Comparison of ENCODE assay signal across 9 mouse cellular contexts in the genomic region with DNA sequence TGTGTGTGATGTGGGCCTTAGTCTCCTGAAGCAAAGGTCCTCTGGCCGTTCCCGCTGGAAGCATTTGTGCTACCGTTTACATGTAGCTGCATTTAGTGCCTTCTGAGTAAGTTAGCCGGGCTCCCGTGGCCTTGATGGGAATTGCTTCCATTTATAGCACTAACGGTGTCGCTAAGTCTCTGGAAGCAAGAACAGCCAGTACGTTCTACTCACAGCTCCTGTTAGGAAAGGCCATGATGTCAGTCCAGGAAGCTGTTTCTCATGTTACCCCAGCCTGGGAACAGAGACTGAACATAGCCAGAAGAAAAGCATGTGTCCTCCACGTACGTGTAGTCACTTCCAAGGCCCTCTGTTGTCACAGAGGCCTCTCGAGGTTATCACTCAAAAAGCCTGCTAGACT.
A peak's percentile ranks its signal among the peaks of the same experiment; 100 is the strongest.
DNase-seq lines count a peak whose midpoint lies in the region; ATAC-seq and TF ChIP-seq lines count a peak whose summit lies in the region.
"Had no signal": no experiment of that assay in that cellular context is flagged by ENCODE, and none has a peak within 500 bp of the region (broad histone marks: within the 10 kb centered on the region; RNA-seq: fewer than 3 reads in every experiment).

No protein-coding gene starts in this region.

- H3K27me3 ChIP-seq in liver, postnatal 0 days (ENCODE audit: insufficient read depth, low read length), result no peaks in the 10 kb centered on the region
- H3K27me3 ChIP-seq in liver, embryonic 11.5 days (replicated peaks; ENCODE audit: control insufficient read depth, insufficient read depth, low read length), result no peaks in the 10 kb centered on the region
- H3K27me3 ChIP-seq in heart, embryonic 15.5 days, result no peaks in the 10 kb centered on the region
- no peaks in the 10 kb centered on the region for H3K27me3 ChIP-seq in stomach, embryonic 16.5 days (ENCODE audit: control insufficient read depth, insufficient read depth, low read length)
- H3K27me3 ChIP-seq: embryonic facial prominence, embryonic 13.5 days had no signal

- peak; percentile 54 for ATAC-seq in frontal cortex, adult (ENCODE audit: low TSS enrichment)
- no peak for ATAC-seq in liver, postnatal 0 days
- ATAC-seq in liver, embryonic 11.5 days (replicated peaks; ENCODE audit: low FRiP score), result no peak
- ATAC-seq in heart, embryonic 15.5 days (replicated peaks; ENCODE audit: insufficient number of reproducible peaks, insufficient read depth, low FRiP score, low read depth), result peak; percentile 78; the same call in 1 of the 2 replicates
- peak; percentile 44; the same call in 1 of the 2 replicates for ATAC-seq in stomach, embryonic 16.5 days (ENCODE audit: insufficient read depth, low FRiP score)
- ATAC-seq in megakaryocyte progenitor cell, adult 5-6 weeks (replicated peaks; ENCODE audit: poor library complexity), result no peak

- H3K4me1 ChIP-seq in liver, postnatal 0 days (ENCODE audit: insufficient read depth), result no peaks in the 10 kb centered on the region
- no peaks in the 10 kb centered on the region for H3K4me1 ChIP-seq in liver, embryonic 11.5 days (replicated peaks; ENCODE audit: control insufficient read depth, insufficient read depth, low read length)
- H3K4me1 ChIP-seq in heart, embryonic 15.5 days (replicated peaks), result peaks cover 9% of the 10 kb centered on the region
- no peaks in the 10 kb centered on the region for H3K4me1 ChIP-seq in stomach, embryonic 16.5 days (ENCODE audit: control insufficient read depth, insufficient read depth, low read length)
- H3K4me1 ChIP-seq: embryonic facial prominence, embryonic 13.5 days had no signal

- H3K4me3 ChIP-seq in liver, postnatal 0 days (ENCODE audit: low read depth, low read length), result no peak overlapping the region
- no peak overlapping the region for H3K4me3 ChIP-seq in liver, embryonic 11.5 days (ENCODE audit: low read depth, low read length)
- H3K4me3 ChIP-seq in heart, embryonic 15.5 days, result no peak overlapping the region
- no peak overlapping the region for H3K4me3 ChIP-seq in stomach, embryonic 16.5 days (replicated peaks; ENCODE audit: low read length)
- H3K4me3 ChIP-seq: embryonic facial prominence, embryonic 13.5 days had no signal

- peak; percentile 38; the same call in 1 of the 2 replicates for TF ChIP-seq EP300 in liver, postnatal 0 days (IDR thresholded peaks at IDR 0.05; ENCODE audit: low read depth)

- H3K4me2 ChIP-seq in liver, postnatal 0 days (ENCODE audit: low read depth, low read length), result no peak overlapping the region
- H3K4me2 ChIP-seq in liver, embryonic 11.5 days, result no peak overlapping the region
- peak overlapping the region; percentile 19; the same call in 1 of the 2 replicates for H3K4me2 ChIP-seq in heart, embryonic 15.5 days
- H3K4me2 ChIP-seq in stomach, embryonic 16.5 days (ENCODE audit: low read depth, low read length), result no peak overlapping the region
- H3K4me2 ChIP-seq: embryonic facial prominence, embryonic 13.5 days had no signal

- H3K9me3 ChIP-seq in liver, postnatal 0 days (ENCODE audit: low read length), result no peaks in the 10 kb centered on the region
- H3K9me3 ChIP-seq in liver, embryonic 11.5 days (ENCODE audit: control insufficient read depth, low read length), result no peaks in the 10 kb centered on the region
- H3K9me3 ChIP-seq in heart, embryonic 15.5 days (replicated peaks), result no peaks in the 10 kb centered on the region
- 0 out of 2 replicates have a peak, but pooled peaks cover 6% of the 10 kb centered on the region for H3K9me3 ChIP-seq in stomach, embryonic 16.5 days (replicated peaks; ENCODE audit: control insufficient read depth, low read length)
- H3K9me3 ChIP-seq: embryonic facial prominence, embryonic 13.5 days had no signal

- no peak overlapping the region for H3K9ac ChIP-seq in liver, postnatal 0 days (replicated peaks)
- no peak overlapping the region for H3K9ac ChIP-seq in liver, embryonic 11.5 days (ENCODE audit: low read depth, low read length)
- H3K9ac ChIP-seq in heart, embryonic 15.5 days, result no peak overlapping the region
- no peak overlapping the region; the same call in 1 of the 2 replicates for H3K9ac ChIP-seq in stomach, embryonic 16.5 days (ENCODE audit: low read length)
- H3K9ac ChIP-seq: embryonic facial prominence, embryonic 13.5 days had no signal

- peaks cover 11% of the 10 kb centered on the region for H3K36me3 ChIP-seq in liver, postnatal 0 days (replicated peaks; ENCODE audit: insufficient read depth, low read length)
- H3K36me3 ChIP-seq in liver, embryonic 11.5 days (ENCODE audit: control insufficient read depth, insufficient read depth, low read length), result peaks cover 8% of the 10 kb centered on the region; the same call in 1 of the 2 replicates
- peaks cover 23% of the 10 kb centered on the region for H3K36me3 ChIP-seq in heart, embryonic 15.5 days
- peaks cover 14% of the 10 kb centered on the region for H3K36me3 ChIP-seq in stomach, embryonic 16.5 days (ENCODE audit: control insufficient read depth, insufficient read depth, low read length)

- no peak for DNase-seq in frontal cortex, postnatal 25 days (ENCODE audit: low spot score in 2 of 2)
- no peak for DNase-seq in liver, postnatal 0 days
- DNase-seq in liver, embryonic 11.5 days (ENCODE audit: low spot score), result no peak
- DNase-seq in spleen, postnatal 36 days (ENCODE audit: low spot score in 2 of 2), result no peak

- no peak overlapping the region for H3K27ac ChIP-seq in liver, postnatal 0 days (ENCODE audit: low read depth)
- no peak overlapping the region for H3K27ac ChIP-seq in liver, embryonic 11.5 days (ENCODE audit: low read depth, low read length)
- H3K27ac ChIP-seq in heart, embryonic 15.5 days, result peak overlapping the region; percentile 84
- peak overlapping the region; percentile 52 for H3K27ac ChIP-seq in stomach, embryonic 16.5 days (ENCODE audit: low read length)

- no peak for TF ChIP-seq CTCF in liver, postnatal 0 days (IDR thresholded peaks at IDR 0.05; ENCODE audit: low read depth)

- 67% methylated on average over 11 of the region's 11 CpGs for WGBS in liver, postnatal 0 days (ENCODE audit: insufficient replicate concordance)
- WGBS in liver, embryonic 11.5 days, result 76% methylated on average over 11 of the region's 11 CpGs
- WGBS in heart, embryonic 15.5 days, result 26% methylated on average over 11 of the region's 11 CpGs
- WGBS in stomach, embryonic 16.5 days, result 45% methylated on average over 11 of the region's 11 CpGs

Comparison
In these comparisons a context has a peak if more than half of its experiments do, and no peak if none do; other contexts are left out.
1. ATAC-seq: peak in frontal cortex, adult (single experiment), heart, embryonic 15.5 days (single experiment) and stomach, embryonic 16.5 days (single experiment); none in liver, postnatal 0 days (single experiment), liver, embryonic 11.5 days (single experiment) and megakaryocyte progenitor cell, adult 5-6 weeks (single experiment).
2. H3K27ac ChIP-seq: peak in heart, embryonic 15.5 days (single experiment) and stomach, embryonic 16.5 days (single experiment); none in liver, postnatal 0 days (single experiment) and liver, embryonic 11.5 days (single experiment).